Mouse (Mus musculus): ENCODE data around the gene Taok3.
A peak's percentile ranks its signal among the peaks of the same experiment; 100 is the strongest.

Taok3 gene

DNA sequence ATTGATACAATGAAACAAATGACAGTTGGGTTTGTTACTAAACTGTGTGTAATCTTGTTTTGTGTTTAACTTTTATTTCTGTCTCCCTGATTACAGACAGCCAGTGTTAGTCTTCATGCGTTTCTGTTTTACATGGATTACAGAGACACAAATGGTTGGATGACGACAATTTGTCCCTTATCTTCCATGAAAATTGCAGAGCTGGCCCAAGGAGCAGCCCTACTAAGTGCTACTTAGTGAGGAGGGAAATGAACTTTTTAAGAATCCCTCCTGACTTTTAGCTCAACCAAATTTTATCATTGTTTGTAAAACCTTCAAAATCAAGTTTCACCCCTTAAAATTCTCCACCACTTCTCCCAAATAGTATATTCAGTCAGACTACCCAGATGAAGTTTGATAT, 1.7 kb upstream of the Taok3 start:
- DNase-seq, result no peak

DNA sequence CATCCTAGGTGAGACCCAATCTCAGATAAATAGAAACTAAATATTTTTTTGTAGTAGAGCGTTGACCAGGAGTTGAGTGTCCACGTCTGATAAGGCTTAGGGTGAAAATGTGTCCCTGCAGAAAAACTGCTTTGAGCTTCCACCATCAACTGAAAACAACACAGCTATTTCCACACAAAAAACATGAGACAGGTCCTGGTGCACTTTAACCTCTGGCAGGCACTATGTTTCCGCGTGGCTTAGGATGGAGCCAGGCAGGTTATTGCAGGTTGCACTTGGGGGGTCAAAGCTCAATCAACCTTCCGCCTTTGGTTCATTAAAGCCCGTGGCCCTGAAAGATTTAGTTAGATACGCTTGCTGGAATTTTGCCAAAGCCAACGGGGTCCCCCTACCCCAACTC, 1.1 kb upstream of the Taok3 start:
- no peak for DNase-seq

DNA sequence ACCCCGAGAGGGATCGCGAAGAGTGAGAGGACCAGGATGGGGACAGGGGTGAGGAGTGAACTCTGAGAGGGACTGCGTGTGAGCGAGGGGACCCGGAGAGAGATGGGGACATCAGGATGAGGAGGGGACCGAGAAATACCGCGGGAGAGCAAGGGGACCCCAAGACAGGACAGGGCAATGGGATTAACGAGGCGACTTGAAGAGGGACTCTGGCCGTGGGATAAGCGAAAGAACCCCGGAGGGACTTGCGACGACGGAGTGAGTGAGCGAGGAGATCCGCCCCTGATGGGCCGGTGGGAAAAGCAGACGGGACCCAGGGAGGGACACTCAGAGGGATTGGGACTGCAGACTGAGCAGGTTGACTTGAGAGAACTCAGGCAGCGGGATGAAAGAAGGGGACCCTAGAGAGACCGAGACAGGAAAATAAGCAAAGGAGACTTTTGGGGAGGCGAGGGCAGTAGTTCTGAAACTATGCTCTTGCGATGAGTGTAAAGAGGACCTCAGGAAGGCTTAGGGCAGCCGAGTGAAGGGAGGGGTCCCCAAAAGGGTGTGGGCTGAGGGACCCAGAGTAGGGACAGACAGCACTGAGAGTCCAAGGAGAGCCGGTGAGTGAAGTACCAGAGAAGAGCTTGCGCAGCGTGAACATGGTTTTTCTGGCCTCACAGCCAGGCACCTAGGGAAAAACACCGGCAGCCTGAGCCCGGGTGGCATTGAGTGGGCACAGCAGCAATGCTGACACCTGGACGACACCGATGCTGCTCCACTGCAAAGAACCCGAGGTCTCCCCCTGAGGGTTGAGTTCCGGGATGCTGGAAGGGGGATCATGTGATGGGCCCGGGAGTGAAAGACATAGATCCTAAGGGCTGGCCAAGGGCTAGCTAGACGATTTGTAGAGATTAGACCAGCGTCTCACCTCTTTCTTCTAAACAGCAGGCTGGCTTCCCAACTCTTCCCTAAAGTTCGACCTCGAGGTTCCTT, 849 bp downstream of the Taok3 start:
- peak in 1 of 2 experiments; percentile 27 for DNase-seq

DNA sequence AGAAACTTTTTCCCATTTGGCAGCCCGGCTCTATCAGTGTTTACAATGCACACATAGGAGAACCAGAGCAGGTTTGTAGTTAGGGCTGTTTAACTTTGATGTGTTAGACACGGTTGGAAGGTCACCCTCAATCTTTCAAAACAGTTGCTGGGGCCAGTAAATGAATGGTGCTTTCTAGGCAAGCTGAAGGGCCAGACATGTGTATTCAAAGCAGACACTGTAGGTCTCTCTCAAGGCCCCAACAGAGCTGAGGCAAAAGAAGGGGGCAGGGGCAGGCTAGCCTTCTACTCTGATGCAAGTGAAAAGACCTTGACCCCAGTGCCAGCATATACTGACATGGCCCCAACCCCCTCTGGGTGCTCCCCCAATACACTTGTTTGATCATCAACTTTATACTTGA, 1.7 kb downstream of the Taok3 start:
- peak in 1 of 2 experiments; percentile 28 for DNase-seq

DNA sequence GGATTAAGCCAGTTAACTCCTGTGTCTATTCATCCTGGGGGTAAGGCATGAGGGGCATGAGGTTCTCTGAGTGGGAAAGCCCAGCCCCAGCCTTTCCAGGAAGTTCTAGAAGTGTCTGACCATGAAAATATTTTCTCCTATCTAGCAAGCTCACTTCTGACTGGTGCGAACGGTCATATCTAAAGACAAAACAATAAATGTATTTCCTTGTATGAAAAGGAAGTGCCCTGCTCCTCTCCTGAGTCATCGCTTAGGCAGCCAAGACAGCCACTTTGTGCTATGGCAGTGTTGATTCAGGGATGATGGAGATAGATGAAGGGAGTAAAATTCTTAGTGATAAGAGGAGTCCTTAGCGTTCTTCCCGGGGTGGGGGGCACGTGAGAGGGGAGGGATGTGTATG, 3.2 kb downstream of the Taok3 start:
- peak in 1 of 2 experiments; percentile 49 for DNase-seq

DNA sequence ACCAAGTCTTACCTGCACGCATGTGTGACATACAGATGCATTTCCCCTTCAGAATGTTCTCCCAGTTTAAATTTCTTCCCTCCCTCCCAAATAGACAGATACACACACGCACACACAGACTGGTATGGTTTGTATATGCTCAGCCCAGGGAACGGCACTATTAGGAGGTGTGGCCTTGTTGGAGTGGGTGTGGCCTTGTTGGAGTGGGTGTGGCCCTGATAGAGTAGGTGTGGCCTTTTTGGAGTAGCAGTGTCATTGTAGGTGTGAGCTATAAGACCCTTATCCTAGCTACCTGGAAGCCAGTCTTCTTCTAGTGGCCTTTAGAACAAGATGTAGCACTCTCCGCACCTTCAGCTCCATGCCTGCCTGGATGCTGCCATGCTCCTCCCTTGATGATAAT, 3.9 kb downstream of the Taok3 start:
- DNase-seq, result no peak

DNA sequence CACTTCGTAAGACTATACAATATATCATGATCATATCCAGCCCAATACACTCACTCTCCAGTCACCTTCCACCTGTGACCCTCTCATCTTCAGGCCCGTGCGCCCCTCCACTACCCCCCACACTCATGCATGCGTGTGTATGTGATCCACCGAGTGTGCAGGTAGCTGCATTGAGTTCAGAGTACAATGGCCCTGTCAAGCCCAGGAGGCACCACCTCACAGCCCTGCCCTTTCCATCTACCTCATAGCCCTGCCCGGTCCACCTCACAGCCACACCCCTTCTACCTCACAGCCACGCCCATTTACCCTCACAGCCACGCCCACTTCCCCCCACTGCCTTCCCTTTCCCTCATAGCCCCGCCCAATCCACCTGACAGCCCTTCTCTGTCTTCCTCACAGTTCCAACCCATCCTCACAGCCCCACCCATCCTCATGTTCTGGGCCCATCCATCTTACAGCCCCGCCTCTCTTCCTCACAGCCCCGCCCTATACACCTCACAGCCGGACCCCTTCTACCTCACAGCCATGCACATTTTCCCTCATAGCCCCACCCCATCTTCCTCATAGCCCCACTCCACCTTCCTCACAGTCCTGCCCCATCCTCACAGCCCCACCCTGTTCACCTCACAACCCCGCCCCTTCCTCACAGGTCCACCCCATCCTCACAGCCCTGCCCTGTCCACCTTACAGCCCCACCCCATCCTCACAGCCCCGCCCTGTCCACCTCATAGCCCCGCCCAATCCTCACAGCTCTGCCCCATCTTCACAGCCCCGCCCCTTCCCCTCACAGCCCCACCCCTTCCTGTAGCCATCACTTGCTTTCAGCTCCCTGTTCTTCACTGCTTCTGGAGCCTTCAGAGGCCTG, 5.8 kb downstream of the Taok3 start:
- DNase-seq, result no peak

DNA sequence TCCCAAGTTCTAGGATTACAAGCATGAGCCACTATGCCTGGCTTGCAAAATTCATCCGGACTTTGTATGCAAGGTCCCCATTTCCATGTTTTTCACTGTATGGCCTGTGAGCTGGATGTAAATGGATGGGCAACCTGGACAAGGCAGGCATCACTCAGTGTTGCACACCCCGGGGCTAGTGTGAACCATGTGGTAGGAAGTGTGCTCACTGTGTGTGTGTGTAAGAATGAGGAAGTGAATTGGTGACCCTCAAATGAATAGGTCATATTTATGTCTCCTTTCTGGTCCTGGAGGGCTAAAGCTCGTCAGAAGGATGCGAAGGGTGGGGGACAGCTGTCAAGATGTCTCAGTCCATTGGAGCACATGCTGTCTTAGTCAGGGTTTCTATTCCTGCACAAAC, 7.1 kb downstream of the Taok3 start:
- no peak for DNase-seq

DNA sequence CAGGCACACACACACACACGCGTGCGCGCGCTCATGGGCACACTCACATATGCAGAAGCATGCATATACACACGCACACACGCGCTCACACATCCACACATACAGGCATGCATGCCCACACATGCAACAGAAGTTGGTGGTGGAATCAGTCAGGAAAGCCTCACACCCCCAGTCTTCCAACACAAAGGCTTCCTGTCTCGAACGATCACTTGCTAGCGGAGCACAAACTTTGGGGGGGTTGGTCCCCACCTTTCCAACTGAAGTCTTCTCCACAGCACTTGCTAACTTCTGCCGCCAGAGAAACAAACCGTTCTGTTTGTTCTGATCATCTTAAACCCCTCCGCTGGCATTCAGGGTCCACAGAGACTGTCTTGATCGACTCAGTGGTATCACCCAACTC, 10.8 kb downstream of the Taok3 start:
- DNase-seq, result no peak

DNA sequence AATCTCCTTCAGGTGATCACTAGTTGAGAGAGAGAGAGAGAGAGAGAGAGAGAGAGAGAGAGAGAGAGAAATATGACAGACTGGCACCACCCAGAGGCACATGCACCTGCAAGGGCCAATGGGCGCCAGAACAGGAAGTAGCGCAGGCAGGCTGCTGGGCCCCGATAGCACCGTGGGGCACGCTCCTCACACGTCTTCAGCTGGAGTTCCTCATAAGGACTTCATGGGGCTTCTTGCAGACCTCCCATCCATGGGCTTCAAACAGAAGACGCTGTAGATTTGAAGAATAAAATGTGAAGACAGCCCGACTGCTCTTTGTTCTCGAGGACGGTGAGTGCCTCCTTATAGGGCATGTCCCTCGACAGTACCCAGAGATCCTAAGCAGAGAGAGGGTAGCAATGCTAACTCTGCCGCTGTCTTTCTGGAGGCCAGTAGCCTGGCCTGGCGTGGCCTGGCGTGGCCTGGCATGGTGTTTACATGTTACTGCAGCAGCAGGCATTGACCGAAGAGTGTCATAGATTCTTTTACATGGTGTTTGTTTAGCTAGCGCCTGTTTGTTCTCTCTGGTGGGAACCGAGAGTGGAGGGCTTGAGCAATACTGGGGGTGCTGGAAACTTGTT, 13.6 kb downstream of the Taok3 start:
- DNase-seq, result peak; percentile 73 to 77

DNA sequence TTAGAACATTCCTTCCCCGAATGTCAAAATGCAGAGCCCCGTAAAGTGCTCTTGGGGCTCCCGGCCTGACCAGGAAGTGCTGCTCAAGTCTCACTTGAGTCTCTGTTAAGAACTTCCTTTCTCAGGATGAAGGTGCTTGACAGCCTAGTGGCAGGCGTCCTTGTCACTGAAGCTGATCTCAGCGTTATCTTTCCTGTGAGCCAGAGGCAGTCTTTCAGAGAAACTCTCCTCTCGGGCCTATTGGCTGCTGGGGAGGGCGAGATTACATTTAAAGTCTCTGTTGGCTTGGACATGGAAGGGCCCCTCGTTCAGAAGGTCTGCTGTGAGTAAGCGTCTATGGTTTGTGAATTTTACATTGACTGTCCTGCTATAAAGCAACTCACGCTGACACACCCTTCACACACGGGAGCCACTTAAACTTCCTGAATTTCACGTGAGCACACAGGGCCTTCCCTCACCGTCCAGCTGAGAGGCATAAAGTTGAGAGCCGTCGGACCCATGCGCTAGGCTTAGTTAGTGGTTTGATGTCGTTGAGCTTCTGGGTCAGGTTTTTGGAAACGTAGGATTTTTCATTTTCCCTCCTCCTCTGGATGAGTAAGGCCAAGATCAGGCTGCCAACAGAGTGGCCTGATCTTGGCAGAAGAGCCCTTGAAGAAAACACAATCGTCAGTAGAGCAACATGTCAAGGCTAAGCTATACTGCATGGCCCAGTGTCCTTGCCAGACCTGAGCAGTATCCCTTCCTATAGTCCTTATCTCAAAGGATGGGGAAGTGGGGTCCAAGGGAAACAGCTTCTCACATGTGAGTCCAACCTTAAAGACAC, 14.3 kb downstream of the Taok3 start:
- DNase-seq, result peak; percentile 89 to 93

DNA sequence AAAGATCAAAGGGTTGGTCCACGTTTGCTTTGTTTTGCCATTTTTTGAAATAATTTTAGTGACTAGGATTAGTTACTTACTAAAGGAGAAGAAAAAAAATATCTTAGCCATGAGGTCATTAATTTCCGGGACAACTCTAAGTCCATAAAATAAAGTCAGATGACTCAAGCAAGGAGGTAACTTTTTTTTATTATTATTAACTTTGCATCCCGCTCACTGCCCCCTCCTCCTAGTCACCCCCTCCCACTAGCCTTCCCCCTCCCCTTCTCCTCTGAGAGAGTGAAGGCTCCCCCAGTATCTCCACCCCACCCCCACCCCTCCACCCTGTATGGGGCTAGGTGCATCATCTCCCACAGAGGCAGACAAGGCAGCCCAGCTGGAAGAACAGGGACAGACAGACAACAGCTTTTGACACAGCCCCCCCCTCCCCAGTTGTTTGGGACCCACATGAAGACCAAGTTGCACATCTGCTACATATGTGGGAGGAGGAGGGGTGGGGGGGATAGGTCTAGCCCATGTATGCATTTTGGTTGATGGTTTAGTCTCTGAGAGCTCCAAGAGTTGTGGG, 15.0 kb downstream of the Taok3 start:
- no peak for DNase-seq

DNA sequence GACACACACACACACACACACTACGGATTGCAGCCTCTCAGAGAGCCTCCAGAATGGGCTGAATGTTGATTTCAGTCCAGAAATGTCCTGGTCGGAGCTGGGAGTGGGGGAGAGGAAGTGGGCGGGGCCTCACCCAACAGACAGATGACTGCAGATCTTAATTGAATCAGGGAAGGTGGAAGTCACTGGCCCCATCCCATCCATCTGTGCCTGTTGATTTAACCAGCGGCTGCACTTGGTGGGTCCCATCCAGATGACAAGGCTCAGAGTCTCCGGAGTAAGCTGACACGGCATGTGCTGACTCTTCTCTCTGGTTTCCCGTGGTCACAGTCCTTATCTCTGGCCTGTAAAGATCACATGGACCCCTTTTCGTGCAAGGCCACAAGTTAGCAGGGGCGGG, 15.9 kb downstream of the Taok3 start:
- peak; percentile 67 to 70 for DNase-seq

DNA sequence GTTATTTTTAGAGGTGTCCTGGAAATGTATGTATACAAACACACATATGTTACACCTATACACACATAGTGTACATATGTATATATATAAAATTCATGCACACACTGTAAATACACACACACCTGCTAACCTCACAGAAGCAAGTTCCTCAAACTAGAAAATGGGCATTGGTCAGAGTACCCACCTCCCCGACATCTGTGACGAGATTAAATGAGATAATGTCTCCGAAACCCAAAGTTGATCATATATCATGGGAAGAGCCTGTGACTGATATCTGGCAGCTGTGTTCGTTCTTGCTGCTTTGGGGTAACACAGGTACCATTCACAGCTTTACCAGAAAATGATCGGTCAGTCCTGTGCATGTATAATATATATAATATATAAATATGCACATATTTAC, 16.6 kb downstream of the Taok3 start:
- DNase-seq, result no peak

DNA sequence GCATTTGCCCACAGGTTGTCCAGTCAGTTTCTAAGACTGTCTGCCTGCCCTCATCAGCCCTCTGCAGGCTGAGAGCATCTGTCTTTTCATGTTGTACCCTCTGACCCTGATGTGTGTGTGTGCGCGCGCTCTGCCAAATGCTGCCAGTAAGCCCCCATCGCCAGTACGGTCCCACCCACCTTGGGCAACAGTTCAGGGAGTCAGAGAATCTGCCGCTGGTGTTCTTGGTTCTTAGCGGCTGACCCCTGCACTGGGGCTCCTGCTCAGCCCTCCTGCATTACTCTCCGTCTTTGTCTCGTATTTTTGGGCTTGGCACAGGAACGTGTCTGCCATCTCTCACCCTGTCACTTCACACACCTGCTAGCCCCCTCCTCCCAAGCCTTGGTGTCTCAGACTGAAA, 17.1 kb downstream of the Taok3 start:
- no peak for DNase-seq

DNA sequence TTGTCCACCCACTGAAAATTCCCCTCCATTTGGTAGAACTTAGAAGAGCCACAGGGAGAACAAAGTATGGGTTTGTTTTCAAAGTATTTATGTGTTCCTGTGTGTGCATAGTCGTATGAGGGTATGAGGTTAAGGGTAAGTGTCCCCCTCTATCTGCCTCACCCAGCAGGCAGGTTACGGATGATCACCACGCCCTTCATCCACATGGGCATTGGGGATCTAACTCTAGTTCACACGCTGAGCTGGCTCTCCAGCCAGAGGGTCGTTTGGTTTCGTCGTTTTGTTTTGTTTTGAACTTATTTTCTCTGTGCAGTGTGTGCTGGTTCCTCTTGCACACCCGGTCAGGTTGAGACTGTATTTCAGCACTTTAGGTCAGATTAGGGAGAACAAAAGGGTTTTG, 17.7 kb downstream of the Taok3 start:
- DNase-seq, result no peak

DNA sequence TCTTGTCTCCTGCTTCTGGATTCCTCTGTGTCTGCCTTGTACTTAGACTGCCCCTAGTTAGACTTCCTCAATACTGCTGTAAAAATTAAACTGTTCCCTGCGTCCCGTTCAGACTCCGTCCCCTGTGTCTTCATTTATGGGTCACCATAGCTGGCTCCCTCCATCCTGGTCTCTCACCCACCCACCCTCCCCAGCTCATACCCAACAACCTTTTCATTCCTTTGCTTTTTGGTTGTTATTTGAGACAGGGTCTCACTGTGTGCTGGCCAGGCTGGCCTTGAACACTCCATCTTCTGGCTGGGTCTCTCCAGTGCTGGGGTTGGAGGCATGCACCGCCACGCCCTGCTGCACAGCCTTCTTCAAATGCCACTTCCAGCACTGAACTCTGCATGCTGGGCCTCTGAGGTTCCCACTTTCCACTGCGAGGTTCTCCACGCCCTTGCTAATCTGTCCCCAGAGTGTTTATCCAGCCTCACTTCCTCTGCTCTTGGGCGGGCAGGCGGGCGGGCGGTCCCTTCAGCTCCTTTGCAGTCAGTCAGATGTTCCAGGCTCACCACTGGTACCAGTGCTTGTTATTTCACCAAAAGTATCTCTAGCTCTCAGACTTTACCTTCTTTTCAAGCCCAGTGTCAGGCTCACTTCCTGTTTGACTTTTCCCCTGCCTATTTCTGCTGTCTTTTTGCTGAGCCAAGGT, 18.5 kb downstream of the Taok3 start:
- DNase-seq, result peak; percentile 87 to 88

DNA sequence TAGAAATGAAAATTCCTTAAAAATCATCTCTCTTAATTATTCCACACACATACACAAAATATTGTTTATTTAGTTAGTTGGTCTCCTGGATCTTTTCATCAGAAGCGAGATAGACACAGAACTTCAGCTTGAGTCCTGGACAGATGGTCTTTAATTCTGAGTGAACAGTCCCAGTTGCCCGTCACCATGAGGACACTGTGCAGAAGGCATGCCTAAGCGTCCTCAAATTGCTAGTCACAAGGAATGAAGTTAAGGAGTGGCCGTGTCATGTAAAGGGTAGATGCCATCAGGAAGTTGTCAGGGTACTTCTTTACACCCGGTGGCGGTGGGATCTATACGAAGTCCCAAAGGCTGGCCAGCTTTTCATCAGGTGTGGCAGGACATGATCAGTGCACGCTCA, 19.9 kb downstream of the Taok3 start:
- no peak for DNase-seq

DNA sequence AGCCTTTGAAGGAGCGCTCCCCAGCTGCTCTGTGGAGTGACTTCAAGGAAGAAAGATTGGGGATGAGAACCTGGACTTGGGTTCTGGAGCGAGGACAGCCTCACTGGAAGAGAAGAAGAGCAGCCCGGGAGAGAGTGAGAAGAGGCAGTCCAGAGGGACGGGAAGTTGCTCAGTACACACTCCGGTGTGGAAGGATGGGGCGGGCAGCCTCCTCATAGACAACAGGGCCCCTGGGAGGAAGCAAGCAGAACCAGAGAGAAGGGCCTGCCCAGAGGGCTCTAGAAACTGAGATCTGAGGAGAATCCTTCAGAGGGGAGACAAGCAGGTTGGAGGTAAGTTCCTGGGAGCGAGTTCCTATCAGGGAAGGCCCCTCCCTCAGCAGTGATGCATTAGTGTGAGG, 20.4 kb downstream of the Taok3 start:
- no peak for DNase-seq

DNA sequence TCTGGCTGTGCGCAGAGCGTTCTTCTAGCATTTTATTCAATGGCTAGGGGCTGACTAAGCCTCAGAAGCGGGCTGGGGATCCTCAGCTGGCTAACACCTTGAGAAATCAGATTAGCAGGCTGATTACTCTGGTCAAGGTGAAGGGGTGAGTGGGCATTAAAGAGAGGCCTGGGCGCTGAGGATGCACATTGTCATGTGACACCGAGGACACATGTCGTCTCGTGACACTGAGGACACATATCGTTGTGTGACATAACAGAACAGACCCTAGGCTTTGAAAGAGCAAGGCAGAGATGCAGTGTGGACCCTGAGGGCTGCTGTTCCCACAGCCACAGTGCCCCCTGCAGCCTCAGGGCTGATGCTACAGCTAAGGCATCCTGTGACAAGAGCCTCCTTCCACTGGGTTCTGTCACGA, 23.8 kb downstream of the Taok3 start:
- no peak for DNase-seq

DNA sequence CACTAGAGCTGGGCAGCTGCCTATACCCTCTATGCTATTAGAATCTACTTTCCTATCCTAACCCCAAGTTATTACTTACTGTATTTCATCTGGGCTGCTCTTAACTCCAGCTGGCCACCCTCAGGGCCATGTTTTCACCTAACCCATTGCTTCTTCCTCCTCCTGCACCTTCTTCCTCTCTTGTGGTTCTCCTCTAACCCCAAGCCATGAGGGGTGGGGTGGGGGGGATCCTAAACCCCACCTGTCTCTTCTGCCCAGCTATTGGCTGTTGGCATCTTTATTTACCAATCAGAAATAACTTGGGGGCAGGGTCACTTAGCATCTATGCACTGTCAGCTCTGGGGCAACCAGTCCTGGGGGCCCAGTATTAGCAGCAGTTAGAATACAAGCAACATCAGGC, 26.2 kb downstream of the Taok3 start:
- no peak for DNase-seq
